17 mouse cellular contexts compared by ENCODE assay signal in genomic region chr19:5013138-5013537, GRCm38 (mm10). TPM values are rescaled to one million over a fixed set of nuclear protein-coding genes. Genes with fewer than 3 reads are reported as not detected.
"Had no signal": no experiment of that assay in that cellular context is flagged by ENCODE, and none has a peak within 500 bp of the region (broad histone marks: within the 10 kb centered on the region; RNA-seq: fewer than 3 reads in every experiment).

No protein-coding gene starts in this region.

- ATAC-seq: midbrain, embryonic 13.5 days had no signal

- DNase-seq: kidney, postnatal 10 days; kidney, postnatal 4 days; left cerebral cortex, postnatal 4 days; lung, adult 18-20 months; retina, postnatal 1 day; right cerebral cortex, postnatal 4 days; spleen, adult 18-20 months; thymus, adult 2 months; thymus, postnatal 25 days had no signal

- H3K4me2 ChIP-seq: limb, embryonic 13.5 days; midbrain, embryonic 13.5 days; neural tube, embryonic 12.5 days; stomach, embryonic 15.5 days had no signal

- H3K4me1 ChIP-seq: midbrain, embryonic 13.5 days; neural tube, embryonic 12.5 days; stomach, embryonic 15.5 days had no signal

- H3K9ac ChIP-seq: limb, embryonic 13.5 days; liver, embryonic 14.5 days; midbrain, embryonic 13.5 days; neural tube, embryonic 12.5 days; stomach, embryonic 15.5 days had no signal

- H3K4me3 ChIP-seq: layer of hippocampus, adult 2 months; limb, embryonic 13.5 days; midbrain, embryonic 13.5 days; neural tube, embryonic 12.5 days; stomach, embryonic 15.5 days had no signal

- H3K27ac ChIP-seq: layer of hippocampus, adult 2 months; limb, embryonic 13.5 days; liver, embryonic 14.5 days; midbrain, embryonic 13.5 days; neural tube, embryonic 12.5 days; stomach, embryonic 15.5 days had no signal

- H3K36me3 ChIP-seq: limb, embryonic 13.5 days; midbrain, embryonic 13.5 days; neural tube, embryonic 12.5 days; stomach, embryonic 15.5 days had no signal

- H3K27me3 ChIP-seq: limb, embryonic 13.5 days; neural tube, embryonic 12.5 days; stomach, embryonic 15.5 days had no signal

- H3K9me3 ChIP-seq: limb, embryonic 13.5 days; midbrain, embryonic 13.5 days; neural tube, embryonic 12.5 days; stomach, embryonic 15.5 days had no signal

RNA-seq across cellular contexts. Expression of gene Npas4, which starts 23.0 kb away (rescaled TPM):
- total RNA-seq: liver, adult 2 months had no signal
- polyA plus RNA-seq: limb, embryonic 13.5 days; liver, adult 2 months; lung, embryonic 16.5 days had no signal
